Mouse (Mus musculus): Measurements from ENCODE around the gene B3gnt3. TPM values are rescaled to one million over a fixed set of nuclear protein-coding genes. Genes with fewer than 3 reads are reported as not detected.

The B3gnt3 gene
- total and polyA plus RNA-seq, 3 experiments, result 0.19 to 0.84 TPM; not detected in 1

GRCm38 (mm10) chr8:71731652-71732230, 30.2 kb upstream of the B3gnt3 start:
- Histone ChIP-seq H3K36me3 (ENCODE audit: control insufficient read depth in 1 of 2, insufficient read depth in 2 of 2, low read length in 2 of 2) (no peaks in the 10 kb centered on the region), H3K27ac (ENCODE audit: control insufficient read depth, low read depth, low read length) (no peak overlapping the region), H3K9me3 (replicated peaks; ENCODE audit: insufficient read depth, low read length) (no peaks in the 10 kb centered on the region), H3K79me2 (ENCODE audit: control insufficient read depth, insufficient read depth, low read length, poor library complexity) (no peaks in the 10 kb centered on the region), H3K4me3 (ENCODE audit: control insufficient read depth in 1 of 2, insufficient read depth in 1 of 2, low read depth in 2 of 2, low read length in 2 of 2) (no peak overlapping the region), H3K9ac (ENCODE audit: control insufficient read depth, low read depth, low read length, poor library complexity, severe bottlenecking) (no peak overlapping the region), H3K27me3 (ENCODE audit: control insufficient read depth in 1 of 2, insufficient read depth in 2 of 2, low read length in 2 of 2) (no peaks in the 10 kb centered on the region), H3K4me1 (ENCODE audit: control insufficient read depth in 1 of 2, insufficient read depth in 2 of 2, low read length in 2 of 2) (no peaks in the 10 kb centered on the region; a peak in 1 of 4 replicates)
- peak; percentile 52 for DNase-seq (ENCODE audit: low read depth, low spot score)
- TF ChIP-seq POLR2A (IDR thresholded peaks at IDR 0.05; ENCODE audit: control insufficient read depth in 1 of 2, insufficient read depth in 1 of 2, low read depth in 1 of 2, low read length in 2 of 2, poor library complexity in 1 of 2) (no peak), MAZ (IDR thresholded peaks at IDR 0.05; ENCODE audit: low read depth, low read length) (no peak), SMC3 (IDR thresholded peaks at IDR 0.05; ENCODE audit: low read depth, low read length) (peak; percentile 77), RAD21 (IDR thresholded peaks at IDR 0.05; ENCODE audit: low read depth, low read length) (peak; percentile 62), ZMIZ1 (IDR thresholded peaks at IDR 0.05; ENCODE audit: low read depth, low read length) (no peak), MAFK (IDR thresholded peaks at IDR 0.05; ENCODE audit: borderline replicate concordance, low read depth, low read length) (no peak), CTCF (IDR thresholded peaks at IDR 0.05 in 2 of 3, conservative IDR thresholded peaks at IDR 0.05 in 1 of 3; ENCODE audit: control insufficient read depth in 1 of 3, insufficient read depth in 1 of 3, low read depth in 2 of 3, low read length in 3 of 3, poor library complexity in 1 of 3, severe bottlenecking in 1 of 3) (peak in 2 of 3 experiments; percentile 70 to 73; a peak in 5 of 6 replicates), POLR2AphosphoS5 (IDR thresholded peaks at IDR 0.05; ENCODE audit: borderline replicate concordance, low read depth, low read length) (no peak), ZC3H11A (IDR thresholded peaks at IDR 0.05; ENCODE audit: low read depth, low read length) (peak; percentile 58), HCFC1 (IDR thresholded peaks at IDR 0.05; ENCODE audit: low read depth, low read length) (no peak)

- no peak overlapping the region for H3K9ac ChIP-seq (ENCODE audit: control insufficient read depth, low read depth, low read length, poor library complexity, severe bottlenecking)
- peaks cover 0 to 3% of the 10 kb centered on the region in 2 experiments; a peak in 2 of 4 replicates for H3K4me1 ChIP-seq (ENCODE audit: control insufficient read depth in 1 of 2, insufficient read depth in 2 of 2, low read length in 2 of 2)
- peak; percentile 55 for DNase-seq (ENCODE audit: low read depth, low spot score)
- no peaks in the 10 kb centered on the region for H3K79me2 ChIP-seq (ENCODE audit: control insufficient read depth, insufficient read depth, low read length, poor library complexity)
- H3K27me3 ChIP-seq (ENCODE audit: control insufficient read depth in 1 of 2, insufficient read depth in 2 of 2, low read length in 2 of 2), result no peaks in the 10 kb centered on the region
- H3K9me3 ChIP-seq (replicated peaks; ENCODE audit: insufficient read depth, low read length), result no peaks in the 10 kb centered on the region
- no peaks in the 10 kb centered on the region for H3K36me3 ChIP-seq (ENCODE audit: control insufficient read depth in 1 of 2, insufficient read depth in 2 of 2, low read length in 2 of 2)
- H3K27ac ChIP-seq (ENCODE audit: control insufficient read depth, low read depth, low read length), result no peak overlapping the region
- TF ChIP-seq RAD21 (IDR thresholded peaks at IDR 0.05; ENCODE audit: low read depth, low read length), result no peak
- no peak for TF ChIP-seq NELFE (IDR thresholded peaks at IDR 0.05; ENCODE audit: low read depth, low read length)
- TF ChIP-seq JUND (IDR thresholded peaks at IDR 0.05; ENCODE audit: low read depth, low read length), result no peak
- no peak for TF ChIP-seq POLR2AphosphoS5 (IDR thresholded peaks at IDR 0.05; ENCODE audit: borderline replicate concordance, low read depth, low read length)
- no peak for TF ChIP-seq TCF12 (IDR thresholded peaks at IDR 0.05; ENCODE audit: low read depth, low read length)
- no peak for TF ChIP-seq ZKSCAN1 (IDR thresholded peaks at IDR 0.05; ENCODE audit: low read depth, low read length)
- no peak for TF ChIP-seq ETS1 (IDR thresholded peaks at IDR 0.05; ENCODE audit: low read depth, low read length)
- TF ChIP-seq HCFC1 (IDR thresholded peaks at IDR 0.05; ENCODE audit: low read depth, low read length), result no peak
- no peak for TF ChIP-seq EP300 (IDR thresholded peaks at IDR 0.05; ENCODE audit: low read depth in 1 of 2, low read length in 2 of 2)
- no peak for TF ChIP-seq MAZ (IDR thresholded peaks at IDR 0.05; ENCODE audit: low read depth, low read length)
- no peak for TF ChIP-seq NRF1 (IDR thresholded peaks at IDR 0.05; ENCODE audit: insufficient read depth, low read depth, low read length, poor library complexity, severe bottlenecking)
- no peak for TF ChIP-seq POLR2AphosphoS2 (IDR thresholded peaks at IDR 0.05; ENCODE audit: low read length)
- no peak for TF ChIP-seq ZC3H11A (IDR thresholded peaks at IDR 0.05; ENCODE audit: low read depth, low read length)
- no peak overlapping the region; a peak in 1 of 4 replicates for H3K4me3 ChIP-seq (ENCODE audit: control insufficient read depth in 1 of 2, insufficient read depth in 1 of 2, low read depth in 2 of 2, low read length in 2 of 2)
Observed at GRCm38 (mm10) chr8:71728826-71729620, 27.4 kb upstream of the B3gnt3 start.
